Mouse (Mus musculus): ENCODE data around the gene Fam228a. TPM values are rescaled to one million over a fixed set of nuclear protein-coding genes. Genes with fewer than 3 reads are reported as not detected.

Gene Fam228a
- polyA plus RNA-seq, 1 experiment = not detected

- no peak overlapping the region for H3K27ac ChIP-seq (ENCODE audit: control insufficient read depth, insufficient read depth, low read depth, low read length, poor library complexity)
- H3K4me1 ChIP-seq (ENCODE audit: control insufficient read depth, insufficient read depth, low read length) = no peaks in the 10 kb centered on the region
- no peak overlapping the region for H3K4me3 ChIP-seq (replicated peaks; ENCODE audit: control insufficient read depth, low read depth, low read length)
- 98% methylated on average over 14 of the region's 14 CpGs for WGBS
- no peak for TF ChIP-seq CTCF (IDR thresholded peaks at IDR 0.05; ENCODE audit: control insufficient read depth, insufficient read depth, low read length)
- no peak for TF ChIP-seq POLR2A (IDR thresholded peaks at IDR 0.05; ENCODE audit: borderline replicate concordance, control insufficient read depth, low read depth, low read length)
Observed at GRCm38 (mm10) chr12:4689341-4689740, 48.9 kb downstream of the Fam228a start.

- H3K27ac ChIP-seq (ENCODE audit: control insufficient read depth, insufficient read depth, low read depth, low read length, poor library complexity) = no peak overlapping the region
- TF ChIP-seq CTCF (IDR thresholded peaks at IDR 0.05; ENCODE audit: control insufficient read depth, insufficient read depth, low read length) (no peak), POLR2A (IDR thresholded peaks at IDR 0.05; ENCODE audit: borderline replicate concordance, control insufficient read depth, low read depth, low read length) (no peak)
- no peak overlapping the region for H3K4me3 ChIP-seq (replicated peaks; ENCODE audit: control insufficient read depth, low read depth, low read length)
- WGBS = 93% methylated on average over 2 of the region's 2 CpGs
- H3K4me1 ChIP-seq (ENCODE audit: control insufficient read depth, insufficient read depth, low read length) = no peaks in the 10 kb centered on the region
Observed at GRCm38 (mm10) chr12:4688386-4688785, 49.8 kb downstream of the Fam228a start.

GRCm38 (mm10) chr12:4685441-4685840 is 52.8 kb downstream of the Fam228a start:
- H3K4me1 ChIP-seq (ENCODE audit: control insufficient read depth, insufficient read depth, low read length) = no peaks in the 10 kb centered on the region; the same call in 1 of the 2 replicates
- no peak overlapping the region for H3K4me3 ChIP-seq (replicated peaks; ENCODE audit: control insufficient read depth, low read depth, low read length)
- TF ChIP-seq POLR2A (IDR thresholded peaks at IDR 0.05; ENCODE audit: borderline replicate concordance, control insufficient read depth, low read depth, low read length) (no peak), CTCF (IDR thresholded peaks at IDR 0.05; ENCODE audit: control insufficient read depth, insufficient read depth, low read length) (no peak)
- H3K27ac ChIP-seq (ENCODE audit: control insufficient read depth, insufficient read depth, low read depth, low read length, poor library complexity) = no peak overlapping the region
- WGBS = 89% methylated on average over 4 of the region's 4 CpGs

GRCm38 (mm10) chr12:4679971-4680370 is 58.3 kb downstream of the Fam228a start:
- no peak for TF ChIP-seq CTCF (IDR thresholded peaks at IDR 0.05; ENCODE audit: control insufficient read depth, insufficient read depth, low read length)
- no peak for TF ChIP-seq POLR2A (IDR thresholded peaks at IDR 0.05; ENCODE audit: borderline replicate concordance, control insufficient read depth, low read depth, low read length)
- Histone ChIP-seq H3K4me1 (ENCODE audit: control insufficient read depth, insufficient read depth, low read length) (no peaks in the 10 kb centered on the region; the same call in 1 of the 2 replicates), H3K4me3 (replicated peaks; ENCODE audit: control insufficient read depth, low read depth, low read length) (peak overlapping the region; percentile 24), H3K27ac (ENCODE audit: control insufficient read depth, insufficient read depth, low read depth, low read length, poor library complexity) (no peak overlapping the region)
- WGBS = 64% methylated on average over 4 of the region's 4 CpGs

DNA sequence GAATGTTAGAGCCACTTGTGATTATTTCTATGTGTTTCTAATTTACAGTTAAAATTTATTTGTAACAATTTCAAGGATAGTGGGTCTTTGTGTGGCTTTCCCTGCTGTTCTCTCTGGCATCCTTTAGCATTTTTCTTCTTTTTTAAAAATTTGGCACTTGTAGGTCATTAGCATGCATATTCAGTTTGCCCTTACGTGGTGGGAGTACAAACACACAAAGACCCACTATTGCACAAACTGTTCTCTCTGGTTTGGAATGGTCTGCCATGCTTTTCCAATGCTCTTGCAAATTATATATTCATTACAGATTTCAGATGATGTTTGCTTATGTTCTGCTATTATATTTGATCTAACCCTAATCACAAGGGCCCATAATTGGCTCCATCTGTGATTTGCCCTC is 61.9 kb downstream of the Fam228a start:
- WGBS = 94% methylated on average over 1 of the region's 1 CpGs
- no peak overlapping the region for H3K27ac ChIP-seq (ENCODE audit: control insufficient read depth, insufficient read depth, low read depth, low read length, poor library complexity)
- no peaks in the 10 kb centered on the region; the same call in 1 of the 2 replicates for H3K4me1 ChIP-seq (ENCODE audit: control insufficient read depth, insufficient read depth, low read length)
- no peak overlapping the region for H3K4me3 ChIP-seq (replicated peaks; ENCODE audit: control insufficient read depth, low read depth, low read length)
- TF ChIP-seq CTCF (IDR thresholded peaks at IDR 0.05; ENCODE audit: control insufficient read depth, insufficient read depth, low read length) (no peak), POLR2A (IDR thresholded peaks at IDR 0.05; ENCODE audit: borderline replicate concordance, control insufficient read depth, low read depth, low read length) (no peak)

- no peak overlapping the region for H3K27ac ChIP-seq (ENCODE audit: control insufficient read depth, insufficient read depth, low read depth, low read length, poor library complexity)
- no peak overlapping the region for H3K4me3 ChIP-seq (replicated peaks; ENCODE audit: control insufficient read depth, low read depth, low read length)
- 86% methylated on average over 5 of the region's 5 CpGs for WGBS
- no peaks in the 10 kb centered on the region for H3K4me1 ChIP-seq (ENCODE audit: control insufficient read depth, insufficient read depth, low read length)
- TF ChIP-seq CTCF (IDR thresholded peaks at IDR 0.05; ENCODE audit: control insufficient read depth, insufficient read depth, low read length) = no peak
- TF ChIP-seq POLR2A (IDR thresholded peaks at IDR 0.05; ENCODE audit: borderline replicate concordance, control insufficient read depth, low read depth, low read length) = no peak
Observed at GRCm38 (mm10) chr12:4665675-4666037, 72.6 kb downstream of the Fam228a start.

DNA sequence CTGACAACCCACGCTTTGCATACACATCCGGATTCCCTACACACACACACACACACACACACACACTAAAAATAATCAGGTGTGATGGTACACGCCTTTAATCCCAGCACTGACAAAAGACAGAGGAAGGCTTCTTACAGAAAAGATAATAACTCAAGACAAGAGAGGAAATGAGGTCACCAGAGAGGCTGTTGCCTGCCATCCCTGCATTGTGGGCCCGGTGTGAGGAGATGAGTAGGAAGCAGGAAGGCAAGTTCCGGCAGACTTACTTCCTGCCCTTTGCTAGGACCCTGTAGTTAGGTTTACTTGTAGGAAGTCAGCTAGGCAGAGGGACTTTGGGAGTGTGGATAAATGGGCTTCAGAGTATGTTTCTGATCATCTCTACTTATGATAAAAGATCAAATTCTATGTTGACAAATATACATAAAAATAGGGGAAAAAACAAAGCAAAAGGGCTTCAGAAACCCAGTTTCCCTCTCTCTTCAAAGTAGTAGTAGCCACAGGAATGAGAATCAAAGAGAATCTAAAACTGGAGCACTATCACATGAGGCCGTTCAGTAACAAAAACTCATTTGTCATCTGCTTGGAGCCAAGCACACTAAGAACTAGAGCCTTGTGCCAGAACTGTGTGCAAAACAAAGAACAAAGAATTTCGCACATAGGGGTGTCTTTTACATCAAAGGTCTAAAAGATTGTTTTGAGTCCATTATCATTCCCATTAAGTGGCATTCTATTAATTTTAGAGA is 73.1 kb downstream of the Fam228a start:
- Histone ChIP-seq H3K27ac (ENCODE audit: control insufficient read depth, insufficient read depth, low read depth, low read length, poor library complexity) (no peak overlapping the region), H3K4me1 (ENCODE audit: control insufficient read depth, insufficient read depth, low read length) (no peaks in the 10 kb centered on the region), H3K4me3 (replicated peaks; ENCODE audit: control insufficient read depth, low read depth, low read length) (no peak overlapping the region)
- TF ChIP-seq POLR2A (IDR thresholded peaks at IDR 0.05; ENCODE audit: borderline replicate concordance, control insufficient read depth, low read depth, low read length) (no peak), CTCF (IDR thresholded peaks at IDR 0.05; ENCODE audit: control insufficient read depth, insufficient read depth, low read length) (no peak)
- 74% methylated on average over 7 of the region's 7 CpGs for WGBS

Other genes with a start within 250 kb of the Fam228a start
- gene Itsn2, start 145.8 kb downstream of the Fam228a start, polyA plus RNA-seq (2011; ENCODE audit: insufficient read depth, insufficient read length, low replicate concordance, missing spikeins) = 42.2 and 57.3 TPM in 2 replicates
- gene Gm3625, start 145.5 kb downstream of the Fam228a start, polyA plus RNA-seq (2011; ENCODE audit: insufficient read depth, insufficient read length, low replicate concordance, missing spikeins) = not detected in 2 replicates
- gene Pfn4, start 30.6 kb upstream of the Fam228a start, polyA plus RNA-seq (2011; ENCODE audit: insufficient read depth, insufficient read length, low replicate concordance, missing spikeins) = 1.4 and 1.6 TPM in 2 replicates
- 8.6 TPM in 1 of 2 replicates, not detected in the other for gene Fam228b, start 30.8 kb upstream of the Fam228a start, polyA plus RNA-seq (2011; ENCODE audit: insufficient read depth, insufficient read length, low replicate concordance, missing spikeins)
- gene Sf3b6, start 79.1 kb upstream of the Fam228a start, polyA plus RNA-seq (2011; ENCODE audit: insufficient read depth, insufficient read length, low replicate concordance, missing spikeins) = 161 and 194 TPM in 2 replicates
- gene Fkbp1b, start 103.2 kb upstream of the Fam228a start, polyA plus RNA-seq (2011; ENCODE audit: insufficient read depth, insufficient read length, low replicate concordance, missing spikeins) = 2.2 and 7.8 TPM in 2 replicates
- 9.5 and 12.7 TPM in 2 replicates for gene Wdcp, start 104.9 kb upstream of the Fam228a start, polyA plus RNA-seq (2011; ENCODE audit: insufficient read depth, insufficient read length, low replicate concordance, missing spikeins)
- gene Mfsd2b, start 135.9 kb upstream of the Fam228a start, polyA plus RNA-seq (2011; ENCODE audit: insufficient read depth, insufficient read length, low replicate concordance, missing spikeins) = 122 and 162 TPM in 2 replicates
- gene Ubxn2a, start 169.3 kb upstream of the Fam228a start, polyA plus RNA-seq (2011; ENCODE audit: insufficient read depth, insufficient read length, low replicate concordance, missing spikeins) = 13.5 and 14.4 TPM in 2 replicates
- 19.0 and 26.5 TPM in 2 replicates for gene Atad2b, start 178.9 kb upstream of the Fam228a start, polyA plus RNA-seq (2011; ENCODE audit: insufficient read depth, insufficient read length, low replicate concordance, missing spikeins)